Comparison of ENCODE assay signal across 16 mouse cellular contexts in genomic region chr12:76750866-76751459, GRCm38 (mm10). TPM values are rescaled to one million over a fixed set of nuclear protein-coding genes. Genes with fewer than 3 reads are reported as not detected.
"Had no signal": no experiment of that assay in that cellular context is flagged by ENCODE, and none has a peak within 500 bp of the region (broad histone marks: within the 10 kb centered on the region; RNA-seq: fewer than 3 reads in every experiment).

No protein-coding gene starts in this region.

- H3K9me3 ChIP-seq: limb, embryonic 15.5 days; lung, embryonic 15.5 days; neural tube, embryonic 15.5 days had no signal

- H3K4me3 ChIP-seq: limb, embryonic 15.5 days; liver, embryonic 13.5 days; lung, embryonic 15.5 days; myocyte; neural tube, embryonic 15.5 days had no signal

- ATAC-seq: liver, postnatal 0 days had no signal

- H3K4me2 ChIP-seq: limb, embryonic 15.5 days; liver, embryonic 13.5 days; lung, embryonic 15.5 days; neural tube, embryonic 15.5 days had no signal

- H3K36me3 ChIP-seq: limb, embryonic 15.5 days; liver, embryonic 13.5 days; lung, embryonic 15.5 days; neural tube, embryonic 15.5 days had no signal

- H3K9ac ChIP-seq: limb, embryonic 15.5 days; liver, embryonic 13.5 days; liver, postnatal 0 days; lung, embryonic 15.5 days; neural tube, embryonic 15.5 days had no signal

- H3K27me3 ChIP-seq: limb, embryonic 15.5 days; lung, embryonic 15.5 days had no signal

- H3K27ac ChIP-seq: limb, embryonic 15.5 days; liver, embryonic 13.5 days; lung, embryonic 15.5 days; neural tube, embryonic 15.5 days had no signal

- DNase-seq: kidney, postnatal 14 days; layer of hippocampus, adult 9-11 months; layer of hippocampus, postnatal 36 days; liver, embryonic 13.5 days; liver, postnatal 0 days; lung, postnatal 36 days; midbrain, embryonic 14.5 days; right cerebral cortex, adult 18-20 months; right cerebral cortex, postnatal 25 days; thymus, postnatal 36 days had no signal

- H3K4me1 ChIP-seq: limb, embryonic 15.5 days; liver, embryonic 13.5 days; lung, embryonic 15.5 days; neural tube, embryonic 15.5 days had no signal

RNA-seq across cellular contexts. Expression of gene Gpx2, which starts 44.4 kb away (rescaled TPM):
- total RNA-seq: megakaryocyte progenitor cell, adult 5-6 weeks had no signal
- polyA plus RNA-seq: liver, embryonic 13.5 days; midbrain, embryonic 14.5 days; myocyte; neural tube, embryonic 11.5 days had no signal
